Mouse (Mus musculus): ENCODE measurements around the gene Olfr1282.

Olfr1282 gene

GRCm38 (mm10) chr2:111335976-111336375 lies at the start of gene Olfr1282:
Olfr1282 (minus strand) TSS chr2:111336076.
- no peak for DNase-seq (ENCODE audit: low spot score in 2 of 2)

- DNase-seq (ENCODE audit: low spot score in 2 of 2): no peak
These were observed 39.3 kb upstream of the Olfr1282 start, which contains the start of gene Olfr1284 for GRCm38 (mm10) chr2:111375222-111375621. Olfr1284 (plus strand) TSS chr2:111375522.

GRCm38 (mm10) chr2:111366490-111366889 lies 30.6 kb upstream of the Olfr1282 start, which contains the start of gene Olfr1283:
Olfr1283 (plus strand) TSS chr2:111366790.
- no peak for DNase-seq (ENCODE audit: low spot score in 2 of 2)

- DNase-seq (ENCODE audit: low spot score in 2 of 2): peak in 1 of 2 experiments; percentile 6
These were observed 2.2 kb downstream of the Olfr1282 start for GRCm38 (mm10) chr2:111333721-111334120.

GRCm38 (mm10) chr2:111326220-111326619 lies 9.7 kb downstream of the Olfr1282 start, which contains the start of gene Olfr1281:
Olfr1281 (plus strand) TSS chr2:111326520.
- DNase-seq (ENCODE audit: low spot score in 2 of 2): no peak

- DNase-seq (ENCODE audit: low spot score in 2 of 2): no peak
These were observed 22.2 kb downstream of the Olfr1282 start, which contains the start of gene Olfr1280 for GRCm38 (mm10) chr2:111313717-111314116. Olfr1280 (plus strand) TSS chr2:111314017.

GRCm38 (mm10) chr2:111300374-111300773 lies 35.5 kb downstream of the Olfr1282 start, which contains the start of gene Olfr1279:
Olfr1279 (plus strand) TSS chr2:111300635.
- no peak for DNase-seq (ENCODE audit: low spot score in 2 of 2)

GRCm38 (mm10) chr2:111298541-111298940 lies 37.3 kb downstream of the Olfr1282 start:
- no peak for DNase-seq (ENCODE audit: low spot score in 2 of 2)

- no peak for DNase-seq (ENCODE audit: low spot score in 2 of 2)
These were observed 46.0 kb downstream of the Olfr1282 start, which contains the start of gene Olfr1278 for GRCm38 (mm10) chr2:111289836-111290235. Olfr1278 (plus strand) TSS chr2:111290136.

All from frontal cortex, postnatal 36 days (tissue).